Mouse (Mus musculus): ENCODE measurements around the gene Nfib. TPM values are rescaled to one million over a fixed set of nuclear protein-coding genes. Genes with fewer than 3 reads are reported as not detected.
A peak's percentile ranks its signal among the peaks of the same experiment; 100 is the strongest.

The Nfib gene
- total and polyA plus RNA-seq, 3 experiments: 0.04 to 0.11 (median 0.09) TPM

DNA sequence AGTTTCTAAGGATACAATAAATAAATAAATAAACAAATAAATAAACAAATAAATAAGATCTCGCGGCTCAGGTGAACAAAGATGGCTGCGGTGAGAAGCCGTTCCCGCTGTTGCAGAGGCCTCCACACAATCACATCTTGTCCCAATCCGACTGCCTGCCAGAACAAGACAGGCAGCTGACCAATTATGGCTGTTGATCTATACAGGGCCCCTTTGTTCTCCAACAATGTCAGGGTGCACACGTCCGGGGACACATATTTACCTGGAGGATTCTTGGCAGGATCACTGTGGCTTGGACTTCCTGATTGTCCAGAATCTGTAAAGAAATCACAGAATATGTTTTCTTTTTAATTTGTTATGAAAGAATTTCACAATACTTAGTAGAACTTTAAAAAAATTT is 322.2 kb downstream of the Nfib start:
- Histone ChIP-seq H3K79me2 (replicated peaks; ENCODE audit: control insufficient read depth, extremely low read depth, insufficient read depth, poor library complexity, severe bottlenecking) (no peaks in the 10 kb centered on the region), H3K36me3 (replicated peaks in 1 of 2; ENCODE audit: control insufficient read depth in 1 of 2, insufficient read depth in 1 of 2, low read length in 1 of 2) (no peaks in the 10 kb centered on the region), H3K27ac (ENCODE audit: insufficient read depth, low read depth) (no peak overlapping the region), H3K9ac (ENCODE audit: insufficient read depth, low read depth) (no peak overlapping the region), H3K4me1 (ENCODE audit: control insufficient read depth in 1 of 2, insufficient read depth in 2 of 2) (no peaks in the 10 kb centered on the region; a peak in 1 of 4 replicates), H3K4me3 (replicated peaks in 1 of 3; ENCODE audit: low read depth in 2 of 3, low read length in 2 of 3, poor library complexity in 1 of 3) (no peak overlapping the region), H3K9me3 (replicated peaks; ENCODE audit: low read length) (no peaks in the 10 kb centered on the region), H3K27me3 (replicated peaks) (no peaks in the 10 kb centered on the region), H3K4me2 (ENCODE audit: insufficient read depth, low read depth, poor library complexity, severe bottlenecking) (no peak overlapping the region)
- TF ChIP-seq JUND (conservative IDR thresholded peaks at IDR 0.05; ENCODE audit: low read depth, low read length): no peak
- no peak for TF ChIP-seq ZMIZ1 (IDR thresholded peaks at IDR 0.05; ENCODE audit: low read depth, low read length)
- TF ChIP-seq ZNF384 (IDR thresholded peaks at IDR 0.05; ENCODE audit: low read depth, low read length): no peak
- no peak for TF ChIP-seq MAFK (IDR thresholded peaks at IDR 0.05; ENCODE audit: insufficient replicate concordance, low read length)
- TF ChIP-seq NRF1 (IDR thresholded peaks at IDR 0.05; ENCODE audit: low read depth, low read length): no peak
- TF ChIP-seq RAD21 (IDR thresholded peaks at IDR 0.05; ENCODE audit: low read depth, low read length): no peak
- no peak for TF ChIP-seq TCF12 (IDR thresholded peaks at IDR 0.05; ENCODE audit: low read depth, low read length)
- no peak for DNase-seq (ENCODE audit: extremely low read depth)
- in situ Hi-C loops (cut with MboI; ENCODE audit: low pct_ligation_motif_present, low pct_unique_long_range_greater_than_20kb, low sequenced_read_pairs): no loop called here
- dilution Hi-C loops (cut with MboI; ENCODE audit: extremely low pct_ligation_motif_present, extremely low pct_unique_long_range_greater_than_20kb, low sequenced_read_pairs): no loop called here

DNA sequence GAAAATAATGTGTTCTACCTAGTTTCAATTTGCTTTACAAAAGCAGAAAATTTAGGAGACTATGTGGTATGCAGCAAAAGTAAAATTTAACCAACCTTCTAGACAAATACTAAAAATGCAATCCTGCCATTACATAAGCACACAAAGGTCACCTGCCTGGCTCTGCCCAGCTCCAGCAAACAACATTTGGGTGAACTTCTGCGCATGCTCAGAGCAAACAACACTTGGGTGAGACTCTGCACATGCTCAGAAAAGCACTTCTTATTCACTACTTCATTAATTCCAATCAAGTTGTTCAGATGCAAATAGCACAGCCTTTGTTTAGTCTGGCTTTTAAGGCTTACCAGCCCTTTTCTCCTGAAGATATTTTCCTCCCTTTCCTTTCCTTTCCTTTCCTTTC is 323.8 kb downstream of the Nfib start:
- Histone ChIP-seq H3K9ac (ENCODE audit: insufficient read depth, low read depth) (no peak overlapping the region), H3K9me3 (replicated peaks; ENCODE audit: low read length) (no peaks in the 10 kb centered on the region), H3K36me3 (replicated peaks in 1 of 2; ENCODE audit: control insufficient read depth in 1 of 2, insufficient read depth in 1 of 2, low read length in 1 of 2) (no peaks in the 10 kb centered on the region), H3K4me3 (replicated peaks in 1 of 3; ENCODE audit: low read depth in 2 of 3, low read length in 2 of 3, poor library complexity in 1 of 3) (no peak overlapping the region), H3K27me3 (replicated peaks) (no peaks in the 10 kb centered on the region), H3K4me2 (ENCODE audit: insufficient read depth, low read depth, poor library complexity, severe bottlenecking) (no peak overlapping the region), H3K4me1 (ENCODE audit: control insufficient read depth in 1 of 2, insufficient read depth in 2 of 2) (no peaks in the 10 kb centered on the region), H3K27ac (ENCODE audit: insufficient read depth, low read depth) (no peak overlapping the region), H3K79me2 (replicated peaks; ENCODE audit: control insufficient read depth, extremely low read depth, insufficient read depth, poor library complexity, severe bottlenecking) (no peaks in the 10 kb centered on the region)
- dilution Hi-C loops (cut with MboI; ENCODE audit: extremely low pct_ligation_motif_present, extremely low pct_unique_long_range_greater_than_20kb, low sequenced_read_pairs) (no loop called here), in situ Hi-C loops (cut with MboI; ENCODE audit: low pct_ligation_motif_present, low pct_unique_long_range_greater_than_20kb, low sequenced_read_pairs) (no loop called here)
- no peak for DNase-seq (ENCODE audit: extremely low read depth)
- TF ChIP-seq NRF1 (IDR thresholded peaks at IDR 0.05; ENCODE audit: low read depth, low read length): peak; percentile 61
- TF ChIP-seq POLR2A (IDR thresholded peaks at IDR 0.05; ENCODE audit: low read depth, low read length): no peak

DNA sequence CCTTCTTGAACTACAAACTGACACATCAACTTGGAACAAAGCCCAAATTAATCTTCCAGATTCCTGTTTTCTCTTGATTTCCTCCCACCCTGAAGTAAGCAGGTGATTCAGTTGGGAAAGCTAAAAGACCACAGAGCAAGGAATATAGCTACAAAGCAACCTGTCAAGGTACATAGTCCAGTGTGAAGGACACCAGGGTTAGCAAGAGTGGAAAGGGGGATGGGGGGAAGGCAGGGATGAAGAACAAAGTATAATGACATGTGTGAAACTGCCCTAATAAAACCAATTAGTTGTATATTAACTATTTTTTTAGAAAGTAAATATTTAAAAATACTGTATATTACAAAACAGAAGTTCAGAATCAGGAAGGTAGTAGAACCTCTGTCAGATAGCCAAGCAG is 325.0 kb downstream of the Nfib start:
- no peaks in the 10 kb centered on the region for H3K79me2 ChIP-seq (replicated peaks; ENCODE audit: control insufficient read depth, extremely low read depth, insufficient read depth, poor library complexity, severe bottlenecking)
- dilution Hi-C loops (cut with MboI; ENCODE audit: extremely low pct_ligation_motif_present, extremely low pct_unique_long_range_greater_than_20kb, low sequenced_read_pairs): no loop called here
- in situ Hi-C loops (cut with MboI; ENCODE audit: low pct_ligation_motif_present, low pct_unique_long_range_greater_than_20kb, low sequenced_read_pairs): no loop called here

More for the DNA sequence above, 325.0 kb downstream of the Nfib start:
- Histone ChIP-seq H3K27ac (ENCODE audit: insufficient read depth, low read depth) (no peak overlapping the region), H3K4me2 (ENCODE audit: insufficient read depth, low read depth, poor library complexity, severe bottlenecking) (no peak overlapping the region), H3K9ac (ENCODE audit: insufficient read depth, low read depth) (no peak overlapping the region), H3K4me3 (replicated peaks in 1 of 3; ENCODE audit: low read depth in 2 of 3, low read length in 2 of 3, poor library complexity in 1 of 3) (no peak overlapping the region), H3K36me3 (replicated peaks in 1 of 2; ENCODE audit: control insufficient read depth in 1 of 2, insufficient read depth in 1 of 2, low read length in 1 of 2) (no peaks in the 10 kb centered on the region), H3K9me3 (replicated peaks; ENCODE audit: low read length) (no peaks in the 10 kb centered on the region), H3K27me3 (replicated peaks) (no peaks in the 10 kb centered on the region), H3K4me1 (ENCODE audit: control insufficient read depth in 1 of 2, insufficient read depth in 2 of 2) (no peaks in the 10 kb centered on the region)
- TF ChIP-seq POLR2A (IDR thresholded peaks at IDR 0.05; ENCODE audit: low read depth, low read length): no peak
- no peak for TF ChIP-seq JUN (IDR thresholded peaks at IDR 0.05; ENCODE audit: insufficient read depth, low read depth, low read length)
- TF ChIP-seq NELFE (IDR thresholded peaks at IDR 0.05; ENCODE audit: low read depth, low read length): no peak
- TF ChIP-seq MYC (IDR thresholded peaks at IDR 0.05; ENCODE audit: low read depth, low read length): no peak
- no peak for TF ChIP-seq ZMIZ1 (IDR thresholded peaks at IDR 0.05; ENCODE audit: low read depth, low read length)
- no peak for TF ChIP-seq JUND (conservative IDR thresholded peaks at IDR 0.05; ENCODE audit: low read depth, low read length)
- no peak for TF ChIP-seq TBP (conservative IDR thresholded peaks at IDR 0.05; ENCODE audit: low read depth, low read length)
- no peak for TF ChIP-seq MXI1 (IDR thresholded peaks at IDR 0.05; ENCODE audit: low read depth, low read length)
- no peak for DNase-seq (ENCODE audit: extremely low read depth)

All from CH12.LX (cell line).